Mouse (Mus musculus) MEL (cell line): ENCODE data around the gene Syngr4.

ENCODE experiments used
- CHD2 ChIP-seq: IDR thresholded peaks from 2 replicates; pipeline ENCODE4 v1.6.1; 2011; ENCODE audit warnings: low read length, improper control_type of control experiment
- CTCF ChIP-seq, 3 experiments: IDR thresholded peaks in 2 of 3; conservative IDR thresholded peaks in 1 of 3; 2 replicates each; pipeline ENCODE4 v1.5.1; 2011 to 2012; ENCODE audit warnings: low read length in 3 of 3, low read depth in 2 of 3, mild to moderate bottlenecking in 2 of 3, improper control_type of control experiment in 1 of 3, inconsistent platforms in 1 of 3, mixed read lengths in 1 of 3, moderate library complexity in 1 of 3; ENCODE audit not compliant: control insufficient read depth in 1 of 3, insufficient read depth in 1 of 3, poor library complexity in 1 of 3, severe bottlenecking in 1 of 3
- GATA1 ChIP-seq: IDR thresholded peaks from 2 replicates; pipeline ENCODE4 v1.6.1; 2011; ENCODE audit warnings: low read depth, low read length, improper control_type of control experiment
- MXI1 ChIP-seq: IDR thresholded peaks from 2 replicates; pipeline ENCODE4 v1.6.1; 2011; ENCODE audit warnings: mild to moderate bottlenecking, low read depth, low read length, improper control_type of control experiment
- MYB ChIP-seq: IDR thresholded peaks from 2 replicates; pipeline ENCODE4 v1.6.1; 2011; ENCODE audit warnings: mild to moderate bottlenecking, low read depth, low read length, improper control_type of control experiment
- POLR2A ChIP-seq, 2 experiments: IDR thresholded peaks; 2 replicates each; pipeline ENCODE4 v1.6.1; 2011 to 2012; ENCODE audit warnings: low read length in 2 of 2, mild to moderate bottlenecking in 2 of 2, control low read depth in 1 of 2, improper control_type of control experiment in 1 of 2, low read depth in 1 of 2, moderate library complexity in 1 of 2; ENCODE audit not compliant: control insufficient read depth in 1 of 2, insufficient read depth in 1 of 2, poor library complexity in 1 of 2
- RAD21 ChIP-seq: IDR thresholded peaks from 2 replicates; pipeline ENCODE4 v1.6.1; 2011; ENCODE audit warnings: mild to moderate bottlenecking, low read depth, low read length, improper control_type of control experiment
- TBP ChIP-seq: IDR thresholded peaks from 2 replicates; pipeline ENCODE4 v1.8.0; 2011; ENCODE audit warnings: low read depth, low read length, improper control_type of control experiment
- UBTF ChIP-seq: IDR thresholded peaks from 2 replicates; pipeline ENCODE4 v1.6.1; 2012; ENCODE audit warnings: low read depth, mild to moderate bottlenecking, inconsistent platforms, low read length, improper control_type of control experiment, moderate library complexity, borderline replicate concordance; ENCODE audit not compliant: insufficient read depth
- USF1 ChIP-seq: IDR thresholded peaks from 2 replicates; pipeline ENCODE4 v1.6.1; 2014; ENCODE audit warnings: low read depth, mild to moderate bottlenecking, inconsistent platforms, low read length, improper control_type of control experiment, moderate library complexity

DNA sequence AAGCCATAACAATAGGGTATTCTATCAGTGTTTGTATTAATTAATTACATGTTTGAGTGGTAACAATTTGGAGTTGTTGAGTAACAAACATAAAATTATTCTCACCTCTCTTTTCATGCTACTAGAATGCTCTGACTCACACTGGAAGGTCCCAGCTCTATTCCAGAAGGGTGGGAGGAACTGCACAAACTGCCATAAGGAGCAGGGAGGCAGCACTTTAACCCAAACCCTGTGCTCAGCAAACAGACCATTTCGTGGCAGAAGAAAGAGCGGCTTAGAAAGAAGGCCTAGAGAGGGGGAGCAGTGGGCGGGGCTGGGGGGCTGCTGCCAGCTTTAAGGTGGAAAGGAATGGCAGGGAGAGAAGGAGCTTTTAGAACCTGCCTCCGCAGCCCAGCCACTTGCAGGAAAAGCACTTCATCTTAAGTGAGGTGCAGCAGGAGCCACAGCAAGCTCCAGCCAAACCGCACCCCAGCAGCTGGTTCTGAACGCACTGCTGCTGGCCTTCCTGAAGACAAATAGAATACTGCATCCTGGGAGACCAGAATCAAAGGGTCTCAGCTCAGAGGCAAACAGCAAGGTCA lies 48.0 kb downstream of the Syngr4 start:
- TF ChIP-seq UBTF (no peak), POLR2A (IDR thresholded peaks at IDR 0.05; ENCODE audit: control insufficient read depth in 1 of 2, insufficient read depth in 1 of 2, low read depth in 1 of 2, low read length in 2 of 2, poor library complexity in 1 of 2) (no peak), MXI1 (no peak), GATA1 (no peak), CHD2 (no peak), RAD21 (no peak), TBP (no peak), CTCF (IDR thresholded peaks at IDR 0.05 in 2 of 3, conservative IDR thresholded peaks at IDR 0.05 in 1 of 3; ENCODE audit: control insufficient read depth in 1 of 3, insufficient read depth in 1 of 3, low read depth in 2 of 3, low read length in 3 of 3, poor library complexity in 1 of 3, severe bottlenecking in 1 of 3) (no peak), USF1 (no peak), MYB (no peak)
